Mouse (Mus musculus) spleen, adult 2 months (tissue): Measurements from ENCODE around the gene Tubb5.

Experiments used
- CTCF ChIP-seq: fragments of 200-500 bp; IDR thresholded peaks from 2 replicates; pipeline ENCODE4 v1.5.1; 2011; ENCODE audit warnings: mild to moderate bottlenecking, inconsistent platforms; ENCODE audit not compliant: insufficient read depth, insufficient read length, insufficient replicate concordance; ENCODE audit errors: extremely low read depth
- POLR2A ChIP-seq: fragments of 200-500 bp; IDR thresholded peaks from 2 replicates; pipeline ENCODE4 v1.6.1; 2011; ENCODE audit warnings: low read depth, low read length, inconsistent platforms

- no peak for TF ChIP-seq CTCF
- TF ChIP-seq POLR2A: no peak
Measured at GRCm38 (mm10) chr17:35832400-35833238, 5.5 kb downstream of the Tubb5 start.
